Mouse (Mus musculus) gastrocnemius, postnatal 25 days (tissue): ENCODE measurements at regions not wholly inside any gene's neighbourhood (a gene's known extent, or its start where the extent isn't known, plus 50 kb on each side); places are given as distances from the start of the nearest gene placed in this dataset.
A peak's percentile ranks its signal among the peaks of the same experiment; 100 is the strongest.

Source experiments
- DNase-seq: peaks from one replicate; pipeline ENCODE4 v3.0.0; 2022

- no peak for DNase-seq
These were observed 54.9 kb upstream of the Chst1 start for GRCm38 (mm10) chr2:92544364-92545151.

- no peak for DNase-seq
These were observed 58.7 kb upstream of the Chst1 start for GRCm38 (mm10) chr2:92540841-92541240.

DNA sequence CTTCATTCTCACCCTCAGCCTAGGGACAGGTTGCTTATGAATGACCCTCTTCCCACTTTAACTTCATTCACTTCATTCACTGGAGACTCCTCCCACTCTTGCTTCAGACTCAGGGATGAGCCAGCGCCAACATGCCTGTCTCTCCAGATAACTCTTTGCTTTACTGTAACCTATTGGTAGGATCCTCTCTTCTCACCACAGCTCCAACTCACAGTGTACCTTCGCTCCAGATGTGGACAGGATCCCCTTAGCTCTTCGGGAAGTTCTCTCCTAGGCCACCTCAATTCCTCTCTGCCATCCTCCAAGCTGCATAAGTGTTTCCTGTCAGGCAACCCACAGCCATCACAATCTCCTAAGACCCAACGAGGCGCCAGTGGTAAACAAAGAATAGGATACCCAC, 67.5 kb upstream of the Chst1 start:
- DNase-seq = no peak

GRCm38 (mm10) chr2:92530677-92531076, 68.8 kb upstream of the Chst1 start:
- DNase-seq = no peak

DNA sequence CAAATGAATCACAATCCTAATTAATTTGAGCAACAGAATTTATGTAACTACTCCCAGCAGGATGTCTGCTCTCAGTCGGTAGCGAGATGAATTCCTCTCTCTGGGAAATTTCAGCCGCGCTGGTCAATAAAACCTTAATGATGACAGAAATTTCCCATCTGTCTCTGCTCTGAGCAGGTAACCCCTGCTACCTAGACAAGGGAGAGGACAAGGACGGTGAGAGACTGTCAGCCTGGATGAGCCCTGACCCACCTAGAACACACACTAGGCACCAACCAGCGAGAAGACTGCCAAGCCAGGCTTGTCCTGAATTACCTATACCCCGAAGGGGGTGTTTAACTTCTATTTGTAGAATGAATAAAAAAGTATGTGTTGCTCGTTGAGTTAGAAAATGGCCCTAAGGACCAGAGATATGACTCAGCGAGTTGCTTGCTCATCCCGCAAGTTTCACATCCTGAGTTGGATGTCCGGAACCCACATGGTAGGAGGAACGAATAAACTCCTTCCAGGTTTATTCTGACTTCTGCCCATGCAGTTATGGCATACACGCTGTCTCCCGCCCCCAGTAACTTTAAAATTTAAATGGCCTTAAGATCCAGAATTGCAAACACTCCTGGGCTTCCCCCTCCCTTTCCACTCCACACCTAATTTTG, 69.5 kb upstream of the Slc35c1 start:
- DNase-seq = no peak

DNA sequence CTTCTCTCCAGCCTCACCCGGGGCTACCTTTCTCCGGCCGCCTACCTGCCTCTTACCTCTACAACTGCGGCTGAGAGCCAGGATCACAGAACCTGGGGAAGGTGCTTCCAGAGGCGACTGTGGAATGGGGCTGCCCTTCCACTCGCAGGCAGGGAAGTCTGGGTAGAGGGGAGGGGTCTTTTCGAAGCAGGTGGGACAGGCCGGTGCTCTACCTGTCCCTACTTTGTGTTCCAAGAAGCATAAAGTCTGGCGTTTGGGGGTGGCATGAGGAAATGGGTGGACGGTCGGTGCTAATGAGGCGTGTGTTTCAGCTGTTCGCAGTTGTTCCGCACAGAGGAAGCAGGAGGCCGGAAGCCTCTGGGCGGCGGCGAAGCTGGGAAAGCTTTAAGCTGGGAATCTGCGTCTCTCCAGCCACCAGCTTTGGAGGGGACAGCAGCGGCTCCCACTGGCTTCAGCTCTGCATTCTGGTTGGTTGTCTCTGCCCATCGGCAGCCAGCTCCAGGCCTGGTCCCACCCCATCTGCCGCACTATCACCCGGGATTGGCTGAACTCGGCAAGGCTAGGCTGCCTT, 68.8 kb upstream of the Slc35c1 start:
- peak; percentile 82 for DNase-seq

DNA sequence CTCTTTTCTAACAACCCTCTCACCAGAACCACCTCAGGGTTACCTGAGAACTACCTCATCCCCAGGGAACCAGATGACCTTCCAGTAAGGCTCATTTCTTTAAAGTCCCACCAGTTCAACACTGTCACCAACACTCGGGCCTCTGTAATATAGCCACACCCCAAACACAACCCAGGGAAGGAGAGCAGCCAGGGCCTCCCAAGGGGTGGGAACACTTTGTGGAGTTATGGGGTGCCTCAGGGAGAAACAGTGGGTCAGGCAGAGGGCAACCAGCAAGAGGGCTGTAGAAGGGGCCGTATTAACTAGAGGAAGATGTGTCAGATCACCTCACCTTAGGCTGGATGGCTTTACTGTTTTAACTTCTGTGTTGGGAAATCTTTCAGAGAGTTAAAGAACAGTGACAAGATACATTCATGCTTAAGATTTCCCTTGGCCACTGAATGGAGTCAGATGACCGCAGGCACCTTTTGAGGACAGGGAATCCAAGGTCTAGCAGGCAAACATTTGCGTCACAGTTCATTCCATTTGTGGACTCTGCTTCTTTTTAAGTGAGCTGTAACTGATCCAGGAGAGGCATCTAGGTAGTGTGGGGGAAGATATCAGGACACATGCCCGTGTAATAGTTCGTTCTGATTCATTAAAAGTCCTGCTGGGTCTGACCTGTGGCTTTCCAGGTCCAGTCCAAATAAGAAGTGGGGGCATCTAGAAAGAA, 67.9 kb upstream of the Slc35c1 start:
- DNase-seq = no peak

DNA sequence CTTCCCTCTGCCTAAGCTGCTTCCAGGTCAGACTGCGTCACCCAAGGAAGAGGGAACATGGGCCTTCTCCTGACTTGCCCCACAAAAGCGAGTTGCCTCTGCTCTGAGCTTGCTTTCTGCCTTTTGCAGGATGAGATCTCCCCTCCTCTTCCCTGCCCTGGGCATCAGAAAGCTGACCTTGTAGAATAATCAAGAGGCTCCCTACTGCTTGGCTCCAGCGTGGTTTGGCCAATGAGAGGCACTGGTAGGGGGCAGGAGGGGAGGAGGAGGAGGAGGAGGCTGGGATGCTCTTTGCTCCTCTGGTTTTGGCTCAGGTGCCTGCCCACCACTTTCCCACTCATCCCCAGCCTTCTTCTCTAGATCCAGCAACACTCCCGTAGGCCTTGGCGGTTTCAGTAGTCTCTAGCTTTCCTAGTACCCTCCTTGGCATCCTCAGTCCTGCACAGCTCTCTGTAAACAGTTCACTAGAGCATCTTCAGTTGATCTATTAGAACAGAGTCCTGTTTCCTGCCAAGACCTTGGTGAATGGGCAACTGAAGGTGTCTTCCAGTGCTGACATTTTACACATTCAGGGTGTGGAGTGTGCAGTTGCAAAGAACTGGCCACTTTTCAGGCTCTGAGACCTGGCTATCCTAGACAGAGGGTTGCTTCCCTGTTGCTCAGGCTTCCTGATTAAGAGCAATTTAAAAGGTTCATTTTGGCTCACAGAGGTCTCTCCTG, 66.5 kb upstream of the Slc35c1 start:
- DNase-seq = no peak

DNA sequence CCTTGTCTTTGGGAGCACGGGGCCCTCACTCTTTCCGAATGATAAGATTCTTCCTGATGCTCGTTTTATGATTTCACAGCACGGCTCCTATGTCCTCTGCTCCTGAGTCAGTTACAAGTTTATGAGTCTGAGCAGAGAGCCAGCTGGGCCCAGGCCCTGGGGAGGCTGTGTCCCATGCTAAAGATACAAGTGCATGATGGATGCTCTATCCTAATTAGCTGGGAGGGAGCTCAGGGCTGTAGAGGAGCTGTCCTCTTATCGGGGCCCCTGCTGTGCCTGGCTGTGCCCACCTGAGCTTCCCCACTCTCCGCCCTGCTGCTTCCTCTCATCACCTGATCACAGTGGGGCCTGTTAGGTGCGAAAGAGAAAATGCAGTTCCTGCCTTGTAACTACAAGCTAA, 65.3 kb upstream of the Slc35c1 start:
- no peak for DNase-seq

DNA sequence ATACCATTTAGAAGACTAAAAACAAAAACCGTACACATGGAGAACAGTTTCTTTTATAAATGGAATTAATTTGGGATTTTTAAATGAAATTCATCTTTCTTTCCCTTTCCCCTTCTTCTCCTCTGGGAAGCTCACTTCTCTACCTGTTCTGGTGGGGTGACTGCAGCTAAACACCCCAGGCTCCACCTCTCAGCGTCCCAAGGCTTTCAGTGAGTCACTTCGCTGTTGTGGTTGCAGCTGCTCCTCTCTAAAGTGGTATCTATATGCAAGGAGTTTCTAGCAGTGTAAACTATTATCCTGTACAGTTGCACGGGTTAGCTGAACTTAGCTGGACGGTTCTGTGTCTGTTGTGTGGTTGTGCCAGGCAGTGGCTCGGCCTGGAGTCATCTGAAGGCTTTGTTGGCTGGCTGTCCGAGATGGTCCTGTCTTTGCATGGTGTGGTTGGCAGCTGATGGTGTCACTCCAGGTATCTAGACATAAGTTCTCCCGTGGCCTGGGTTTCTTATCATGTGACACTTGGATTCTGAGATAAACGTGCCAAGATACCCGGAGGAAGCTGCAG, 64.8 kb upstream of the Slc35c1 start:
- DNase-seq = no peak

DNA sequence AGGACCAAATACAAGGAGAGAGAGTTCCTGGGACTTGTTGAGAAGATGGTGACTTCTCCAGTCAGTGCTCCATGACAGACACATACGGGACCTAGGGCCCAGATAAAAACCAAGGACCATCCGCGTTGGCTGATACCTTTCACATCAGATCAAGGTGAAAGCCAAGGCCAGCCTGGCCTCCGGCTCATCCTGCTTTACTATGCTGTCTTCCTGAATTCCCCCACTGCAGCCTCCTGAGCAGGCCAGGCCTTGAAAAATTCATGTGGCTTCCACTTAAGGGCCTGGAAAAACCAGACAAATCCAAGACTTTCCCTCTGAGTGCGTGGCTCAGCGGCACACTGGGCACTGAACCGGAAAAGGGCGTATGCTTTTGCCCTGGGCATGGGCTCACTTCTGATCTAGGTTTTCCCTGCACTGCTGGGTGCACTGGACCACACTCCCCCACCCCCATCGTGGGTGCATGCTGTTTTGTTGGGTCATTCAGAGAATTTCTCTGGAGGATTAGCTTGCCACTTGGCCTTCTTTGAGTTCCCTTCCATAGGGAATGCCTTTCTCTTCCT, 64.1 kb upstream of the Slc35c1 start:
- no peak for DNase-seq

- DNase-seq = no peak
These were observed 63.1 kb upstream of the Slc35c1 start for GRCm38 (mm10) chr2:92523321-92523895.

GRCm38 (mm10) chr2:92521527-92521926, 61.2 kb upstream of the Slc35c1 start:
- DNase-seq = no peak

GRCm38 (mm10) chr2:92519396-92519795, 59.1 kb upstream of the Slc35c1 start:
- no peak for DNase-seq

GRCm38 (mm10) chr2:92518891-92519290, 58.6 kb upstream of the Slc35c1 start:
- no peak for DNase-seq

DNA sequence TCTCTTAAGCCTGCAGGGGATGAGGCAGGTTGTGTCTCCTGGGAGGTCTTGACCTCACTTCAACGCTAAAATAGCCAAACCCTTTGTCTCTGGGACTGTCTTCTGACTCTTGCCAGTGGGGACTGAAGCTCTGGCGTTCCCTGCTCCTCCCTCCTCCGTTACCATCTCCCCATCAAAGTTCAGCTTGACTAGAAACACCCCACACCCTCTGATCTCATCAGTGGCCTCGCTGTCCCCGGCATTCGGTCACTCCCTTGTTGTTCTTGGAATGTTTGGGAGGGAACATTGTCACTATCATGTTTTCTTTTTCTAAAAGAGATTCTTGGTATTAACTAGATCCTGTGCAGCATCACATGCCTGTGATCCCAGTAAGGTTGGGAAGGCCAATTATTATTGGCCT, 54.6 kb upstream of the Slc35c1 start:
- no peak for DNase-seq

GRCm38 (mm10) chr2:92511771-92512744, 51.7 kb upstream of the Slc35c1 start:
- no peak for DNase-seq
